Mouse (Mus musculus): ENCODE results near the gene Dnlz. TPM values are rescaled to one million over a fixed set of nuclear protein-coding genes. Genes with fewer than 3 reads are reported as not detected.

The Dnlz gene
- polyA plus RNA-seq (2015; fragmentation: Nextera tagmentation; extraction: Ambion mirVana), result 30.6 and 34.2 TPM in 2 replicates

- Histone ChIP-seq H3K27ac (ENCODE audit: low read length) (peak within 1 kb of the TSS; percentile 88), H3K4me3 (ENCODE audit: low read length) (peak within 1 kb of the TSS; percentile 84), H3K36me3 (ENCODE audit: insufficient read depth, low read length) (peaks cover 23% of the 10 kb centered on the region), H3K9me3 (ENCODE audit: low read length) (no peaks in the 10 kb centered on the region), H3K4me2 (replicated peaks; ENCODE audit: low read depth, low read length) (peak within 1 kb of the TSS; percentile 98), H3K9ac (replicated peaks; ENCODE audit: low read length) (peak within 1 kb of the TSS; percentile 95), H3K27me3 (ENCODE audit: insufficient read depth, low read length) (no peaks in the 10 kb centered on the region), H3K4me1 (ENCODE audit: insufficient read depth, low read length) (peaks cover 19% of the 10 kb centered on the region)
- peak; percentile 74 for ATAC-seq (ENCODE audit: low FRiP score, low TSS enrichment)
- WGBS, result 1% methylated on average over 62 of the region's 62 CpGs
These were observed at the start of gene Dnlz for GRCm38 (mm10) chr2:26351358-26352290. Dnlz (minus strand) TSS chr2:26352110.

- Histone ChIP-seq H3K27ac (ENCODE audit: low read length) (no peak overlapping the region), H3K4me2 (replicated peaks; ENCODE audit: low read depth, low read length) (no peak overlapping the region), H3K27me3 (ENCODE audit: insufficient read depth, low read length) (no peaks in the 10 kb centered on the region), H3K4me3 (ENCODE audit: low read length) (no peak overlapping the region), H3K36me3 (ENCODE audit: insufficient read depth, low read length) (peaks cover 55% of the 10 kb centered on the region), H3K4me1 (ENCODE audit: insufficient read depth, low read length) (peaks cover 8% of the 10 kb centered on the region), H3K9ac (replicated peaks; ENCODE audit: low read length) (no peak overlapping the region), H3K9me3 (ENCODE audit: low read length) (no peaks in the 10 kb centered on the region)
- WGBS, result 87% methylated on average over 4 of the region's 4 CpGs
- ATAC-seq (ENCODE audit: low FRiP score, low TSS enrichment), result no peak
These were observed 49.1 kb upstream of the Dnlz start for GRCm38 (mm10) chr2:26401023-26401422.

- Histone ChIP-seq H3K4me2 (replicated peaks; ENCODE audit: low read depth, low read length) (no peak overlapping the region), H3K9ac (replicated peaks; ENCODE audit: low read length) (no peak overlapping the region), H3K4me3 (ENCODE audit: low read length) (no peak overlapping the region), H3K4me1 (ENCODE audit: insufficient read depth, low read length) (peaks cover 3% of the 10 kb centered on the region; the same call in 1 of the 2 replicates), H3K27ac (ENCODE audit: low read length) (no peak overlapping the region), H3K9me3 (ENCODE audit: low read length) (no peaks in the 10 kb centered on the region), H3K36me3 (ENCODE audit: insufficient read depth, low read length) (peaks cover 63% of the 10 kb centered on the region), H3K27me3 (ENCODE audit: insufficient read depth, low read length) (no peaks in the 10 kb centered on the region)
- ATAC-seq (ENCODE audit: low FRiP score, low TSS enrichment), result no peak
- 89% methylated on average over 5 of the region's 5 CpGs for WGBS
These were observed 48.4 kb upstream of the Dnlz start for GRCm38 (mm10) chr2:26400296-26400695.

GRCm38 (mm10) chr2:26399647-26400046 lies 47.7 kb upstream of the Dnlz start:
- WGBS, result 78% methylated on average over 5 of the region's 5 CpGs
- H3K4me2 ChIP-seq (replicated peaks; ENCODE audit: low read depth, low read length), result no peak overlapping the region
- no peaks in the 10 kb centered on the region for H3K4me1 ChIP-seq (ENCODE audit: insufficient read depth, low read length)
- H3K4me3 ChIP-seq (ENCODE audit: low read length), result no peak overlapping the region
- H3K36me3 ChIP-seq (ENCODE audit: insufficient read depth, low read length), result peaks cover 69% of the 10 kb centered on the region
- ATAC-seq (ENCODE audit: low FRiP score, low TSS enrichment), result no peak
- H3K27me3 ChIP-seq (ENCODE audit: insufficient read depth, low read length), result no peaks in the 10 kb centered on the region
- H3K9ac ChIP-seq (replicated peaks; ENCODE audit: low read length), result no peak overlapping the region
- no peak overlapping the region for H3K27ac ChIP-seq (ENCODE audit: low read length)
- H3K9me3 ChIP-seq (ENCODE audit: low read length), result no peaks in the 10 kb centered on the region

DNA sequence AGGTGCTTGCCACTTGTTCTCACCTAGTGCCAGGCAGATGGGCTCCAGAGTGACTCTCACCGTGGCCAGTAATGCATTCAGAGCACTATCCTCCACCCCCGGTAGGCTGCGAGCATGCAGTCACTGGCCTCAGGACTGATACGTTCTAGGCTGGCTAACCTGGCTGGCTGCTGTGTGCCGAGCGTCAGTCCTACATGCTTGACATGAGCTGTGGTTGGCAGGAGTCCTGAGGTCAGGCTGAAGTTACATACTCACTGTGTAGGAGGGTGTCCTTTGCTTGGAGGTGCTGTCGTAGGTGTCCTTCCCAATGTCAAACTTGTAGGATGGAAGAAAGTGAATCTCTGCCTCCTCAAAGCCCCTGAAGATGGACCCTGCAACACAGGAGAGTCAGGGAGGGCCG lies 47.1 kb upstream of the Dnlz start:
- H3K9me3 ChIP-seq (ENCODE audit: low read length), result no peaks in the 10 kb centered on the region
- no peaks in the 10 kb centered on the region for H3K27me3 ChIP-seq (ENCODE audit: insufficient read depth, low read length)
- no peak overlapping the region for H3K27ac ChIP-seq (ENCODE audit: low read length)
- ATAC-seq (ENCODE audit: low FRiP score, low TSS enrichment), result no peak
- H3K4me2 ChIP-seq (replicated peaks; ENCODE audit: low read depth, low read length), result no peak overlapping the region
- no peak overlapping the region for H3K4me3 ChIP-seq (ENCODE audit: low read length)
- WGBS, result 81% methylated on average over 8 of the region's 8 CpGs
- H3K9ac ChIP-seq (replicated peaks; ENCODE audit: low read length), result no peak overlapping the region
- H3K36me3 ChIP-seq (ENCODE audit: insufficient read depth, low read length), result peaks cover 76% of the 10 kb centered on the region
- no peaks in the 10 kb centered on the region for H3K4me1 ChIP-seq (ENCODE audit: insufficient read depth, low read length)

DNA sequence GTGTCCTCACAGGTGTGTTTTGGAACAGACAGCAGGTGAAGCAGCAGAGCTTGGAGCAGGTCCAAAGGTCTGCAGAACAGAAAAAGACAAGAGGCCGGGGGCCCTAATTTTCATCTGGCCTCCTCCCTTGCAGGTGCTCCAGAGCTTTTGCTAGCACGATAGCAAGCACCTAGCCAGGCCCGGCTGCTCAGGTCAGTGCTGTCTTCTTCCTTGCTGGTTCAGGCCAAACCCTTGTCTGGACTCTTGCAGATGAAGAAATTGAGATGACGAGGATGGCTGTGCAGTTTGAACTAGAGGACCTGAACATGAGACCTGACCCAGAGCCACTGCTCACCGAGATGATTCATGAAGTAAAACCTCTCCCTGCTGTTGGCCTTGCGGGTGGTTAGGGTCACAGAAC lies 39.7 kb upstream of the Dnlz start:
- no peak for ATAC-seq (ENCODE audit: low FRiP score, low TSS enrichment)
- H3K27me3 ChIP-seq (ENCODE audit: insufficient read depth, low read length), result no peaks in the 10 kb centered on the region
- peaks cover 18% of the 10 kb centered on the region for H3K4me1 ChIP-seq (ENCODE audit: insufficient read depth, low read length)
- no peak overlapping the region for H3K4me2 ChIP-seq (replicated peaks; ENCODE audit: low read depth, low read length)
- WGBS, result 91% methylated on average over 6 of the region's 6 CpGs
- peaks cover 62% of the 10 kb centered on the region for H3K36me3 ChIP-seq (ENCODE audit: insufficient read depth, low read length)
- no peak overlapping the region for H3K27ac ChIP-seq (ENCODE audit: low read length)
- no peaks in the 10 kb centered on the region for H3K9me3 ChIP-seq (ENCODE audit: low read length)
- H3K9ac ChIP-seq (replicated peaks; ENCODE audit: low read length), result no peak overlapping the region
- H3K4me3 ChIP-seq (ENCODE audit: low read length), result no peak overlapping the region

GRCm38 (mm10) chr2:26390954-26391353 lies 39.0 kb upstream of the Dnlz start:
- Histone ChIP-seq H3K27me3 (ENCODE audit: insufficient read depth, low read length) (no peaks in the 10 kb centered on the region), H3K4me2 (replicated peaks; ENCODE audit: low read depth, low read length) (no peak overlapping the region), H3K9me3 (ENCODE audit: low read length) (no peaks in the 10 kb centered on the region), H3K27ac (ENCODE audit: low read length) (no peak overlapping the region), H3K36me3 (ENCODE audit: insufficient read depth, low read length) (peaks cover 62% of the 10 kb centered on the region), H3K9ac (replicated peaks; ENCODE audit: low read length) (no peak overlapping the region), H3K4me3 (ENCODE audit: low read length) (no peak overlapping the region), H3K4me1 (ENCODE audit: insufficient read depth, low read length) (peaks cover 18% of the 10 kb centered on the region)
- ATAC-seq (ENCODE audit: low FRiP score, low TSS enrichment), result no peak
- WGBS, result 80% methylated on average over 3 of the region's 3 CpGs

- Histone ChIP-seq H3K4me1 (ENCODE audit: insufficient read depth, low read length) (peaks cover 18% of the 10 kb centered on the region), H3K27ac (ENCODE audit: low read length) (peak within 1 kb of the TSS; percentile 67), H3K4me3 (ENCODE audit: low read length) (peak within 1 kb of the TSS; percentile 90), H3K36me3 (ENCODE audit: insufficient read depth, low read length) (peaks cover 62% of the 10 kb centered on the region), H3K9ac (replicated peaks; ENCODE audit: low read length) (peak within 1 kb of the TSS; percentile 93), H3K27me3 (ENCODE audit: insufficient read depth, low read length) (no peaks in the 10 kb centered on the region), H3K4me2 (replicated peaks; ENCODE audit: low read depth, low read length) (peak within 1 kb of the TSS; percentile 92), H3K9me3 (ENCODE audit: low read length) (no peaks in the 10 kb centered on the region)
- WGBS, result under 1% methylated on average over 47 of the region's 60 CpGs
- peak; percentile 92 for ATAC-seq (ENCODE audit: low FRiP score, low TSS enrichment)
These were observed 37.3 kb upstream of the Dnlz start, which contains the start of the genes Entr1 and Pmpca for GRCm38 (mm10) chr2:26389154-26389690. Entr1 (minus strand) TSS chr2:26389316. Pmpca (plus strand) TSS chr2:26389339.

GRCm38 (mm10) chr2:26388682-26389153 lies 36.8 kb upstream of the Dnlz start:
- Histone ChIP-seq H3K27me3 (ENCODE audit: insufficient read depth, low read length) (no peaks in the 10 kb centered on the region), H3K4me2 (replicated peaks; ENCODE audit: low read depth, low read length) (peak overlapping the region; percentile 92), H3K36me3 (ENCODE audit: insufficient read depth, low read length) (peaks cover 60% of the 10 kb centered on the region), H3K9ac (replicated peaks; ENCODE audit: low read length) (peak overlapping the region; percentile 93), H3K4me3 (ENCODE audit: low read length) (peak overlapping the region; percentile 90), H3K9me3 (ENCODE audit: low read length) (no peaks in the 10 kb centered on the region), H3K27ac (ENCODE audit: low read length) (peak overlapping the region; percentile 67), H3K4me1 (ENCODE audit: insufficient read depth, low read length) (peaks cover 18% of the 10 kb centered on the region)
- WGBS, result under 1% methylated on average over 40 of the region's 45 CpGs
- ATAC-seq (ENCODE audit: low FRiP score, low TSS enrichment), result peak; percentile 60

Measured in kidney, embryonic 16.5 days (tissue).